Comparison of ENCODE assay signal across 12 mouse cellular contexts in the genomic region with DNA sequence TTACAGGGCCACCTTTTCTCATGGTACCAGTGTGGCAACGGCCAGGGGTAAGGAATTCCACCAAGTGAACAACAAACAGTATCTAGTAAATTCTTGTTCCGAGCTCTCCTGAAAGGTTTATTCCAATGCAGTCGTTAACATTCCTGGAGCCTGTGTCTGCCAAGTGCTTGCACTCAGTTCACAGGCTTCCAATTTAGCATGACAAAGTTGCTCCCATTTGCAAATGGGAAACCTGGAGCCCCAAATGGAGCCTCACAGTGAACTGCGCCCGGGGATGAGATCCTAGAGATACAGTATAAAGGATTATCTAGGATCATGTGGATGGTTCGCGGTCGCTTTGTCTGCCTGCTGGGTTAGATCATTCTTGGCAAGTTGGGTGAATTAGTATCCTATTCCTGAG.
DNase-seq lines count a peak whose midpoint lies in the region; ATAC-seq and TF ChIP-seq lines count a peak whose summit lies in the region.
"Had no signal": no experiment of that assay in that cellular context is flagged by ENCODE, and none has a peak within 500 bp of the region (broad histone marks: within the 10 kb centered on the region; RNA-seq: fewer than 3 reads in every experiment).

No protein-coding gene starts in this region.

- no peak for TF ChIP-seq CTCF in Patski (IDR thresholded peaks at IDR 0.05)
- TF ChIP-seq CTCF in brain, embryonic 14.5 days (IDR thresholded peaks at IDR 0.05; ENCODE audit: borderline replicate concordance, extremely low read depth, insufficient read depth, insufficient read length) = no peak

- no peak for ATAC-seq in kidney, embryonic 15.5 days (replicated peaks; ENCODE audit: low FRiP score)
- no peak for ATAC-seq in kidney, embryonic 16.5 days (ENCODE audit: low FRiP score, low TSS enrichment)
- ATAC-seq in Patski = peak; percentile 35
- peak; percentile 58; the same call in 1 of the 2 replicates for ATAC-seq in midbrain, embryonic 14.5 days (ENCODE audit: low FRiP score, low TSS enrichment)

- no peaks in the 10 kb centered on the region for H3K27me3 ChIP-seq in kidney, embryonic 15.5 days
- H3K27me3 ChIP-seq in kidney, embryonic 16.5 days (ENCODE audit: insufficient read depth, low read length) = no peaks in the 10 kb centered on the region
- no peaks in the 10 kb centered on the region for H3K27me3 ChIP-seq in Patski
- no peaks in the 10 kb centered on the region for H3K27me3 ChIP-seq in midbrain, embryonic 14.5 days (ENCODE audit: control insufficient read depth, insufficient read depth, low read length)
- H3K27me3 ChIP-seq: limb, embryonic 15.5 days had no signal

- CTCF ChIA-PET in Patski (lab: Charles Lee) = interaction anchor here (1.1 to 1.4 kb wide), 3 partner anchors 9 to 25 kb away, joined by 3 to 5 read pairs (median 3); no protein-coding TSS in a partner anchor

- H3K4me3 ChIP-seq in kidney, embryonic 15.5 days (replicated peaks) = no peak overlapping the region
- H3K4me3 ChIP-seq in kidney, embryonic 16.5 days (ENCODE audit: low read length) = no peak overlapping the region
- no peak overlapping the region for H3K4me3 ChIP-seq in midbrain, embryonic 14.5 days (replicated peaks; ENCODE audit: low read depth, low read length)
- H3K4me3 ChIP-seq: limb, embryonic 15.5 days had no signal

- in situ Hi-C loops in Patski (cut with MboI; ENCODE audit: low pct_unique_long_range_greater_than_20kb) = no loop called here

- H3K9ac ChIP-seq in kidney, embryonic 15.5 days = no peak overlapping the region
- no peak overlapping the region for H3K9ac ChIP-seq in kidney, embryonic 16.5 days (replicated peaks; ENCODE audit: low read length)
- H3K9ac ChIP-seq in midbrain, embryonic 14.5 days (replicated peaks; ENCODE audit: low read length) = no peak overlapping the region
- H3K9ac ChIP-seq: limb, embryonic 15.5 days had no signal

- H3K4me1 ChIP-seq in kidney, embryonic 15.5 days = peaks cover 23% of the 10 kb centered on the region
- peaks cover 21% of the 10 kb centered on the region for H3K4me1 ChIP-seq in kidney, embryonic 16.5 days (ENCODE audit: insufficient read depth, low read length)
- H3K4me1 ChIP-seq in midbrain, embryonic 14.5 days (ENCODE audit: control insufficient read depth, insufficient read depth, low read length) = peaks cover 15% of the 10 kb centered on the region; the same call in 1 of the 2 replicates

- WGBS in kidney, embryonic 15.5 days = 43% methylated on average over 8 of the region's 8 CpGs
- WGBS in kidney, embryonic 16.5 days = 44% methylated on average over 8 of the region's 8 CpGs
- WGBS in midbrain, embryonic 14.5 days = 11% methylated on average over 8 of the region's 8 CpGs

- H3K36me3 ChIP-seq in kidney, embryonic 15.5 days = peaks cover 23% of the 10 kb centered on the region
- H3K36me3 ChIP-seq in kidney, embryonic 16.5 days (ENCODE audit: insufficient read depth, low read length) = peaks cover 22% of the 10 kb centered on the region; the same call in 1 of the 2 replicates
- no peaks in the 10 kb centered on the region for H3K36me3 ChIP-seq in midbrain, embryonic 14.5 days (ENCODE audit: control insufficient read depth, insufficient read depth, low read length)
- H3K36me3 ChIP-seq: limb, embryonic 15.5 days had no signal

- peak overlapping the region; percentile 29; the same call in 1 of the 2 replicates for H3K27ac ChIP-seq in kidney, embryonic 15.5 days
- H3K27ac ChIP-seq in kidney, embryonic 16.5 days (ENCODE audit: low read length) = no peak overlapping the region
- H3K27ac ChIP-seq in midbrain, embryonic 14.5 days (replicated peaks; ENCODE audit: low read depth, low read length) = no peak overlapping the region; the same call in 1 of the 2 replicates
- H3K27ac ChIP-seq: limb, embryonic 15.5 days had no signal

- intact Hi-C loops in gastrocnemius, postnatal 14 days (cut with DNase I; ENCODE audit: low total_unique reads) = no loop called here

- H3K4me2 ChIP-seq in kidney, embryonic 15.5 days = no peak overlapping the region
- no peak overlapping the region for H3K4me2 ChIP-seq in kidney, embryonic 16.5 days (replicated peaks; ENCODE audit: low read depth, low read length)
- H3K4me2 ChIP-seq in midbrain, embryonic 14.5 days (ENCODE audit: low read length) = no peak overlapping the region
- H3K4me2 ChIP-seq: limb, embryonic 15.5 days had no signal

- peak; percentile 59 for DNase-seq in Patski (ENCODE audit: low read depth, low spot score)
- DNase-seq in brain, embryonic 14.5 days (ENCODE audit: low read depth) = peak; percentile 96
- peak; percentile 67 for DNase-seq in midbrain, embryonic 14.5 days
- no peak for DNase-seq in gastrocnemius, postnatal 14 days
- no peak for DNase-seq in cerebellum, adult 9-10 months
- DNase-seq: cerebellum, postnatal 25 days; layer of hippocampus, adult 9-11 months; lung, postnatal 4 days; thymus, adult 18-20 months had no signal

- POLR2A ChIA-PET in Patski (lab: Charles Lee) = no interaction called here

- no peak for TF ChIP-seq POLR2A in brain, embryonic 14.5 days (IDR thresholded peaks at IDR 0.05; ENCODE audit: borderline replicate concordance, extremely low read depth, insufficient read depth, insufficient read length, poor library complexity, severe bottlenecking)

- H3K9me3 ChIP-seq in kidney, embryonic 15.5 days (replicated peaks) = peaks cover 10% of the 10 kb centered on the region
- peaks cover 18% of the 10 kb centered on the region for H3K9me3 ChIP-seq in kidney, embryonic 16.5 days (ENCODE audit: low read length)
- H3K9me3 ChIP-seq in midbrain, embryonic 14.5 days (ENCODE audit: control insufficient read depth, low read length) = no peaks in the 10 kb centered on the region
- H3K9me3 ChIP-seq: limb, embryonic 15.5 days had no signal

Comparison
In these comparisons a context has a peak if more than half of its experiments do, and no peak if none do; other contexts are left out.
1. ATAC-seq: peak in Patski (single experiment) and midbrain, embryonic 14.5 days (single experiment); none in kidney, embryonic 15.5 days (single experiment) and kidney, embryonic 16.5 days (single experiment).
2. DNase-seq: peak in Patski (single experiment), brain, embryonic 14.5 days (single experiment) and midbrain, embryonic 14.5 days (single experiment); none in gastrocnemius, postnatal 14 days (single experiment) and cerebellum, adult 9-10 months (single experiment).